Mouse (Mus musculus) testis, postnatal 10 days (tissue): ENCODE results near the gene Jup.
"Not testable (repeated sequence)": the region's sequence is repeated elsewhere in the genome, so short reads cannot be mapped to it uniquely, and the experiment has no call there.

Experiments used
- DNase-seq: peaks from one replicate; pipeline ENCODE4 v3.0.0; 2021; ENCODE audit warnings: low spot score

The Jup gene

GRCm38 (mm10) chr11:100355972-100356818 is 41.4 kb downstream of the Jup start, which contains the start of gene Hap1:
Gene Hap1, minus strand, starts transcription at chr11:100356128.
- DNase-seq = peak; percentile 80

GRCm38 (mm10) chr11:100355151-100355951 is 42.2 kb downstream of the Jup start:
- peak; percentile 71 for DNase-seq

DNA sequence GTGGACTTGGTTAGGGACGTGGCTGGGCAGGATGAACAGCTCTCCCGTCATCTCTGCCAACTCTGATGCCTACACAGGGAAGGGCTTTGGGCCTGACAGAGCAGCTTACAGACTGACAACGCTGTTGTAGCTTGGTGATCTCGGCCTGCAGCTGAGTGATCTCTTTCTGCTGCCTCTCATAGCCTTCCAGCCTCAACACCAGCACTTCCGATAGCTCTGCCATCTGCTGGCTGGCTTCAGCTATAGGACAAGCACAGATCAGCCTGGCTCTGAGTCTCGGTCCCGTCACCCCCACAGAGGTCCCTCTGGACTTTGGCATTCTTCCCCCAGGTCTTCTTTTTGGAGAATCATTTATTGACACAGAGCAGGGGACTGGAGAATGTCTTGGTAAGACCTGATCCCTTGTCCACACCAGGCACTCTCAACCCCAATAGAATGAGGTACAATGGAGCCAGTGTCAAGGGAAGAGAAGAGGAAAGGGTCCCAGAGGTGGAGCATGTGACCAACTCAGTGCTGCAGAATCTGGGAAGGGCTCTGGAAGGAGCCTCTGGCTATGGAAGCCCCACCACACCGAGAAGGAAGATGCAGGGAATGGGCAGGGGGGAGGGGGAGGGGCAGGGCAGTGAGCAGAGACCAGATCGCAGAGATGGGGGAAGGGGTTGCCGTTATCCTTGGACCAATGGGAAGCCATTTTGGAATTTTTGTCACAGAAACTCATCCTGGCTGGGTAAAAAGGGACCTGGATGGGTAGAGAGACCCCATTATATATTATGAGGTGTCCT is 45.3 kb downstream of the Jup start:
- DNase-seq = no peak

GRCm38 (mm10) chr11:100344269-100344668 is 53.3 kb downstream of the Jup start:
- DNase-seq = no peak

DNA sequence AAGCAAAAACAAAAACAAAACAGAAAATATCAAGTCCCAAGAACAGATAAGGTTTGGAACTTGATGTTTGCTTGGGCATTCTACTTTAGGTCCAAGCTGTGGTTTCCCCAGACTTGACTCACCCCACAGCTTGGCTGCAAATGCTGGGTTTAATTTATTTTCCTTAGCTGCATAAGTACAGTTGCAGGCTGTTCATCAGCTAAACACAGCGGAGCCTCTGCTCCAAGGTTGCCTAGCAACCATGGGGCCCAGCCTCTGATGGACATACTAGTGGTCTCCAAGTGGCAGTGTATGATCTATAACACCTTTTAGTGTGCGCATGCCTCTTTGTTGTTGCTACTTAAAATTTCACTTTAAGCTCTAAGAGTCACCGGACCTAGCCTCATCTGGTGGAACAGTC is 61.8 kb downstream of the Jup start:
- no peak for DNase-seq

GRCm38 (mm10) chr11:100333944-100334457 is 63.6 kb downstream of the Jup start, which contains the start of gene Gast:
Gene Gast, plus strand, starts transcription at chr11:100334407.
- no peak for DNase-seq

DNA sequence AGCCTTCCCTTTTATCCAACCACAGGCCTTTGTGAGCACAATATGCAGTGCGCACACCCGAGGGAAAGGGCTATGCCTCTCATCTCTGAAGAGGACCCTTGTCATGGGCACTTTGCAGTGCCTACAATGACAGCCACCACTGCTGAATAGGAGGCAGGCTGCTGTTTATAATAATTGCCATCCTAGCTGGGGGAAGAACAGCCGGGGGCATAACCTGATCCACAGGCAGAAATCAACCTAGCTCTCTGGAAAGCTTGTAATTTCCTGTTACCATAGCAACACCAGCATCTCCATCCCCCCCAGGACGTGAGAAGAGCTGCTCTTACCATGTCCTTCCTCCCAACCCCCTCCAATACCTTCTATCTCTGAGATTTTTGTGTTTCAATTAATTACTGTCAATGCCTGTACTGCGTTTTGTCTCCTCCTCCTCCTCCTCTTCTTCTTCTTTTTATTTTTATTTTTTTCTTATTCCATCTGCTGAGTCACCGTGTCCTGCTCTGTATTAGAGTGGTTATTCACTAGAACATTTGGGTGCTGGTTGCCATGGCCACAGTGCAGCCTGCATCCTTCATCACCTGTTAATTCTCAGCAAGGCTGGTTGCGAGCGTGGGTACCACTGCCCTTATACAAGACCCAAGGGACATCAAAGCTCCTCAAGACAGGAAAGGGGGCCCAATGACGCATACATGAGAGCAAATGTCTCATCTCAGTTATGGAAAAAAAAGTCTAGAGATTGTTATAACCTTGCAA is 64.6 kb downstream of the Jup start:
- no peak for DNase-seq

DNA sequence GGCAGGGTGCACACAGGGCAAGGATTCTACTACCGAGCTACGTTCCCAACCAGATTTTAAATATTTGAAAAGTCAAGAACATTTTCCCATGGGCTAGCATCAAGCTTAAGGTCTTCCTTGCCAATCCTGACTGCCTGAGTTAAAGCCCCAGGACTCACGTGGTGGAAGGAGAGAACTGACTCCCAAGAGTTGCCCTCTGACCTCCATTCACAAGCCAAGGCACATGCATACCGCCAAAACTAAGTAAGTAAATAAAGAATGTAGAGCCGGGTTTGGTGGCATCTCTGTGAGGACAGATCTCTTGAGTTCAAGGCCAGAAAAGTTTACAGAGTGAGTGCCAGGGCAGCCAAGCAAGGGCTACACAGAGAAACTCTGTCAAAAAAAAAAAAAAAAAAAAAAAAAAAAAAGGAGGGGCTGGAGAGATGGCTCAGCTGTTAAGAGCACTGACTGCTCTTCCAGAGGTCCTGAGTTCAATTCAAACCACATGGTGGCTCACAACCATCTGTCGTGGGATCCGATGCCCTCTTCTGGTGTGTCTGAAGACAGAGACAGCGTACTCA is 66.7 kb downstream of the Jup start:
- not testable (repeated sequence) for DNase-seq

- no peak for DNase-seq
Measured at GRCm38 (mm10) chr11:100330235-100330634, 67.3 kb downstream of the Jup start.

- DNase-seq = no peak
Measured at GRCm38 (mm10) chr11:100327761-100328160, 69.8 kb downstream of the Jup start.

DNA sequence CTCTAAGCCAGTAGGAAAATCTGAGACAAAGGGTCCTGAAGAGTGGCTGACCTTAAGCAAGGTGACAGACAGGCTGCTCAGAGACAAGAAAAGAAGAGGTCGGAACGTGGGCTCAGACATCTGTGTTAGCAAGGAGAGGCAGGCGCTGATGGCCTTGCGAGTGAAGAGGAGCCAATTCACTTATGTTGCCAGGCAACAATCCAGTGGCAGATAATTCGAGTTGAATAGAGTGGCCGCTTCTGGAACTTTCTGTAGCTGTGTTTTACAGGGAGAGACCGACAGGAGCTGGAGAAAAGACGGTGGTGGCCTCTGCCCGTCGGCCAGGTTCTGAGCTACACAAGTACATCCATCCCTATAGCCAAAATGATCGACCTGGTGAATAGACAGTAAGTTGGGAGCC is 70.2 kb downstream of the Jup start:
- DNase-seq = no peak

DNA sequence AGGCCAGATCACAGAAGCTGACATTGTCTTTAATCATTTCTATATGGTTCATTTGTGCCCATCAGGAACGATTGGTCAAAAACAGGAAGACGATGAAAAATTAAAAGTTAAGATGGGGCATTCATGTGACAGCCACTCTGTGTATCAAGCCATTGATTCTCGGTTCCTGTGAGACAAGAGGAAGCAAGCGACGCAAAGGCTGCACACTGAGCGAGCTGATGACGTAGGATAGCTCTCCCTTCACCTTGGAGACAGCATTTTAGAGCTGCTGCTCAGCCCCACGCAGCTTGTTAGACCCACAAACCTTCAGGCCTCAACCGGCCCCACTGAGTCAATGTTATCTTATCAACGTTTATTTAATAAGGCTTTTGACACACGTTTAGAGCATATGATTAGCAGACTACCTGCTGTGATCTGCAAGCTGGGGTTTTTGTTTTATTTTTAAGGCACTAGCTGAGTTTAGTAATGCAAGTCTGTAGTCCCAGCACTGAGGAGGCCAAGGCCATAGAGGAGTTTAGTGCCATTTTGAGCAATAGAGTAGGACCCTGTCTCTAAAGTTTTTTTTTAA is 72.4 kb downstream of the Jup start:
- DNase-seq = no peak

DNA sequence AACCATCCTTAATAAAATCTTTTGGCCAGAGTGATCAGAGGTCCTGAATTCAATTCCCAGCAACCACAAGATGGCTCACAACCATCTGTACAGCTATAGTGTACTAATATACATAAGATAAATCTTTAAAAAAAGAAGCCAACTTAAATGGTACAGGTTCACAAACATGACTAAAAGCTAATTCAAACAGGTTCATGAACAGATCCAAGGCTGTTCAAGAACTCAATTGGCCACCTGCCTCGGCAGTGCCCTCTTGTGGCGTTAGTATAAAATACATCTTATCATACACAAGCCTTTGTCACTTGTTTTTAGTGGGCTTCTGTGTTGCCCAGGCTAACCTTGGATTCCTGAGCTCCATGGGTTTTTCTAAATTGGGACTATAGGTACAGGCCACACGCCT is 74.0 kb downstream of the Jup start:
- DNase-seq = peak; percentile 77

GRCm38 (mm10) chr11:100322591-100323258 is 74.8 kb downstream of the Jup start:
- DNase-seq = no peak

GRCm38 (mm10) chr11:100321479-100322305 is 75.9 kb downstream of the Jup start:
- not testable (repeated sequence) for DNase-seq

DNA sequence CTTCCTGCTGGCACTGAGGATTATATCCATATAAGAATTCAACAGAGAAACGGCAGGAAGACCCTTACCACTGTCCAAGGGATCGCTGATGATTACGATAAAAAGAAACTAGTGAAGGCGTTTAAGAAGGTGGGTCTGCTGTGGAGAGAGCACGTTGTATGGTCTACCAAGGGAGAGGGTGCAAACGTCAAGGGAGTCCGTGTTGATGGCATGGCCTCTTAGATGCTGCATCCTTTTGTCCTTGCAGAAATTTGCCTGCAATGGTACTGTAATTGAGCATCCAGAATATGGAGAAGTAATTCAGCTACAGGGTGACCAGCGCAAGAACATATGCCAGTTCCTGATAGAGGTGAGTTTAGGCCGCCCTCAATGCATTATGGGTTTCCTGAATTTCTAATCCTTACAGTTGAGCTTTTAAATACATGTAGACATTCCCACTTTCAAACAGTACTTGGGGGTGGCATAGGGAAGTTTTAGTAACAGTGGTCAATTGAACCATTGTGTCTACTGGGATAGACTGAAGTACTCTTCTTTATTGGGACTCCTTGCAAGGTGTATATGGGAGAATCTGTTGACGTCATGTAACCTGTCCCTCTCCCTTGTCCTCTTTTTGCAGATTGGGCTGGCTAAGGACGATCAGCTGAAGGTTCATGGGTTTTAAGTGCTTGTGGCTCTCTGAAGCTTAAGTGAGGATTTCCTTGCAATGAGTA is 76.7 kb downstream of the Jup start:
- not testable (repeated sequence) for DNase-seq

DNA sequence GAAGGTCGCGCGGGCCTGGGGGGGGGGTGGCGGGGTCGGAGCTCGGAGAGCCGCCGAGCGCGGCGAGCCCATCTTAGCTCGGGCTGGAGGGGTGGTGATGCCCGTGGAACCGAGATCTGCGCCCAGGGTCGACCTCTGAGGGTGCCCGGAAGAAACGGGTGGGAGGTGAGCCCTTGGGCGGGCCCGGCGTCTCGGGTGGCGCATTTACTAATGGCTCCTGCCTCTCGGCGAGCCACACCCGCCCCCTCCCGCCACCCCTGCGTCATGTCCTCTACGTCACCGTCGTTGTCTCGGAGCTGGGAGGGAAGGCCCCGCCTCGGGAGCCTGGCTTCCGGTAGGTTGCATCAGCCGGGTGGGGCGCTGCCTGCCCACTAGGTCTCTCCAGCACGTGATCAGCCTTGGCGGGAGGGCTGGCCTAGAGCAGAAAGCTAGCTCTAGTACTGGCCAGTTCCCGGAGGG is 77.4 kb downstream of the Jup start:
- peak; percentile 96 for DNase-seq

- peak; percentile 100 for DNase-seq
Measured at GRCm38 (mm10) chr11:100319492-100320171, 77.9 kb downstream of the Jup start, which contains the start of gene Eif1. Gene Eif1, plus strand, starts transcription at chr11:100319885.
